Mouse (Mus musculus) thymus, adult 2 months (tissue): ENCODE measurements at regions not wholly inside any gene's neighbourhood (a gene's known extent, or its start where the extent isn't known, plus 50 kb on each side); places are given as distances from the start of the nearest gene placed in this dataset.
"Not testable (repeated sequence)": the region's sequence is repeated elsewhere in the genome, so short reads cannot be mapped to it uniquely, and the experiment has no call there.

Experiments used
- DNase-seq: peaks from one replicate; pipeline ENCODE4 v3.0.0; 2021
- H3K27ac ChIP-seq: fragments of 200-500 bp; 2 replicates; pipeline ENCODE4 v1.5.1; 2012; ENCODE audit warnings: low read length, control low read depth; ENCODE audit not compliant: control insufficient read depth, insufficient read depth
- H3K27me3 ChIP-seq: fragments of 200-500 bp; 2 replicates; pipeline ENCODE4 v1.6.1; 2012; ENCODE audit warnings: mild to moderate bottlenecking, low read length, moderate library complexity, mixed read lengths; ENCODE audit not compliant: control insufficient read depth, insufficient read depth
- H3K36me3 ChIP-seq: fragments of 200-500 bp; 2 replicates; pipeline ENCODE4 v1.6.1; 2012; ENCODE audit warnings: mild to moderate bottlenecking, low read length, moderate library complexity; ENCODE audit not compliant: control insufficient read depth, insufficient read depth
- H3K4me1 ChIP-seq: fragments of 200-500 bp; replicated peaks from 2 replicates; pipeline ENCODE4 v1.6.1; 2012; ENCODE audit warnings: low read length; ENCODE audit not compliant: control insufficient read depth, insufficient read depth
- H3K4me3 ChIP-seq: fragments of 200-500 bp; 2 replicates; pipeline ENCODE4 v1.5.1; 2012; ENCODE audit warnings: mild to moderate bottlenecking, low read length, control low read depth, moderate library complexity; ENCODE audit not compliant: control insufficient read depth, insufficient read depth
- CTCF ChIP-seq: fragments of 200-500 bp; IDR thresholded peaks from 2 replicates; pipeline ENCODE4 v1.5.1; 2012; ENCODE audit warnings: mild to moderate bottlenecking, control low read depth, low read length, moderate library complexity, borderline replicate concordance; ENCODE audit not compliant: control insufficient read depth, poor library complexity, insufficient read depth; ENCODE audit errors: extremely low read depth
- POLR2A ChIP-seq: fragments of 200-500 bp; IDR thresholded peaks from 2 replicates; pipeline ENCODE4 v1.6.1; 2012; ENCODE audit warnings: mild to moderate bottlenecking, low read length, control low read depth, moderate library complexity; ENCODE audit not compliant: control insufficient read depth, poor library complexity, insufficient read depth; ENCODE audit errors: extremely low read depth
- WGBS: fragments of 180-500 bp; shearing (Covaris S2); methylation state at CpG from one replicate; pipeline ENCODE4 v1.1.7; 2018; 5-methylcytosine and 5-hydroxymethylcytosine counted together

- DNase-seq = no peak
- H3K27ac ChIP-seq = no peak overlapping the region
- H3K36me3 ChIP-seq = no peaks in the 10 kb centered on the region
- no peaks in the 10 kb centered on the region for H3K4me1 ChIP-seq
- no peak overlapping the region for H3K4me3 ChIP-seq
- WGBS = 60% methylated on average over 10 of the region's 10 CpGs
- no peak for TF ChIP-seq CTCF
- TF ChIP-seq POLR2A = no peak
- H3K27me3 ChIP-seq = no peaks in the 10 kb centered on the region
These were observed 331.1 kb downstream of the Sfmbt2 start for GRCm38 (mm10) chr2:10701459-10701858.

GRCm38 (mm10) chr2:10718366-10718765 is 348.1 kb downstream of the Sfmbt2 start:
- 12% methylated on average over 5 of the region's 5 CpGs for WGBS
- H3K27ac ChIP-seq = no peak overlapping the region
- DNase-seq = no peak
- no peaks in the 10 kb centered on the region for H3K36me3 ChIP-seq
- H3K4me1 ChIP-seq = no peaks in the 10 kb centered on the region
- H3K4me3 ChIP-seq = no peak overlapping the region
- H3K27me3 ChIP-seq = no peaks in the 10 kb centered on the region
- no peak for TF ChIP-seq CTCF
- TF ChIP-seq POLR2A = no peak

- not testable (repeated sequence) for H3K36me3 ChIP-seq, H3K27ac ChIP-seq, H3K27me3 ChIP-seq, DNase-seq, H3K4me3 ChIP-seq, H3K4me1 ChIP-seq
- WGBS = 97% methylated on average over 5 of the region's 5 CpGs
These were observed 364.0 kb downstream of the Sfmbt2 start for GRCm38 (mm10) chr2:10734337-10734736.

- no peaks in the 10 kb centered on the region for H3K4me1 ChIP-seq
- WGBS = 73% methylated on average over 13 of the region's 13 CpGs
- no peak for TF ChIP-seq CTCF
- no peak for TF ChIP-seq POLR2A
- DNase-seq = no peak
- H3K27me3 ChIP-seq = no peaks in the 10 kb centered on the region
- H3K27ac ChIP-seq = no peak overlapping the region
- no peak overlapping the region for H3K4me3 ChIP-seq
- H3K36me3 ChIP-seq = no peaks in the 10 kb centered on the region
These were observed 366.6 kb downstream of the Sfmbt2 start for GRCm38 (mm10) chr2:10736696-10737457.

- WGBS = 77% methylated on average over 9 of the region's 9 CpGs
- DNase-seq = no peak
- Histone ChIP-seq H3K27ac (no peak overlapping the region), H3K4me1 (no peaks in the 10 kb centered on the region), H3K27me3 (no peaks in the 10 kb centered on the region), H3K4me3 (no peak overlapping the region), H3K36me3 (no peaks in the 10 kb centered on the region)
- TF ChIP-seq POLR2A (no peak), CTCF (no peak)
These were observed 367.1 kb downstream of the Sfmbt2 start for GRCm38 (mm10) chr2:10737458-10737775.

GRCm38 (mm10) chr2:10745127-10745526 is 374.8 kb downstream of the Sfmbt2 start:
- Histone ChIP-seq H3K4me1 (no peaks in the 10 kb centered on the region), H3K36me3 (no peaks in the 10 kb centered on the region), H3K27me3 (no peaks in the 10 kb centered on the region), H3K4me3 (no peak overlapping the region), H3K27ac (no peak overlapping the region)
- TF ChIP-seq POLR2A = no peak
- no peak for DNase-seq
- WGBS = 94% methylated on average over 7 of the region's 7 CpGs

GRCm38 (mm10) chr2:10755375-10755774 is 385.1 kb downstream of the Sfmbt2 start:
- Histone ChIP-seq H3K4me3 (no peak overlapping the region), H3K27me3 (no peaks in the 10 kb centered on the region), H3K36me3 (no peaks in the 10 kb centered on the region), H3K4me1 (no peaks in the 10 kb centered on the region), H3K27ac (no peak overlapping the region)
- WGBS = 61% methylated on average over 3 of the region's 3 CpGs
- TF ChIP-seq CTCF (no peak), POLR2A (no peak)
- no peak for DNase-seq
